Mouse (Mus musculus) hindbrain, embryonic 13.5 days (tissue): ENCODE measurements around the gene Lemd2. TPM values are rescaled to one million over a fixed set of nuclear protein-coding genes. Genes with fewer than 3 reads are reported as not detected.
A peak's percentile ranks its signal among the peaks of the same experiment; 100 is the strongest.

Experiments used
- ATAC-seq: fragments of 200-750 bp; cut with Nextera tagmentation; 2 replicates; pipeline ENCODE4 v1.8.0; 2017; ENCODE audit warnings: moderate TSS enrichment; ENCODE audit not compliant: low FRiP score
- H3K27ac ChIP-seq: fragments of 300-500 bp; sonication (generic); 2 replicates; pipeline ENCODE4 v1.5.1; 2015; ENCODE audit warnings: inconsistent platforms, mild to moderate bottlenecking, moderate library complexity
- H3K27me3 ChIP-seq: fragments of 300-500 bp; sonication (generic); 2 replicates; pipeline ENCODE4 v1.6.1; 2015; ENCODE audit warnings: mild to moderate bottlenecking, inconsistent platforms
- H3K36me3 ChIP-seq: fragments of 300-500 bp; sonication (generic); 2 replicates; pipeline ENCODE4 v1.6.1; 2015; ENCODE audit warnings: mild to moderate bottlenecking, inconsistent platforms
- H3K4me1 ChIP-seq: fragments of 300-500 bp; sonication (generic); replicated peaks from 2 replicates; pipeline ENCODE4 v1.6.1; 2015; ENCODE audit warnings: inconsistent platforms
- H3K4me2 ChIP-seq: fragments of 300-500 bp; sonication (generic); 2 replicates; pipeline ENCODE4 v1.6.1; 2015; ENCODE audit warnings: inconsistent platforms, mild to moderate bottlenecking, moderate library complexity
- H3K4me3 ChIP-seq: fragments of 300-500 bp; sonication (generic); 2 replicates; pipeline ENCODE4 v1.5.1; 2015; ENCODE audit warnings: mild to moderate bottlenecking, inconsistent platforms
- H3K9ac ChIP-seq: fragments of 300-500 bp; sonication (generic); 2 replicates; pipeline ENCODE4 v1.6.1; 2015; ENCODE audit warnings: mild to moderate bottlenecking, inconsistent platforms
- H3K9me3 ChIP-seq: fragments of 300-500 bp; sonication (generic); 2 replicates; pipeline ENCODE4 v1.6.1; 2016; ENCODE audit warnings: inconsistent platforms
- WGBS: fragments of 180-500 bp; shearing (Covaris S2); methylation state at CpG from one replicate; pipeline ENCODE4 v1.1.7; 2015; 5-methylcytosine and 5-hydroxymethylcytosine counted together
- polyA plus RNA-seq: library from polyadenylated mRNA; unstranded; fragments of >200 nt; fragmentation: Nextera tagmentation; extraction: Ambion mirVana; gene quantifications from 2 replicates; pipeline ENCODE4 v1.2.1, GENCODE M21; 2015

The Lemd2 gene
- polyA plus RNA-seq, 1 experiment from 2014 or later: 19.9 TPM

- no peak for ATAC-seq
- H3K27me3 ChIP-seq: no peaks in the 10 kb centered on the region
- no peak overlapping the region for H3K4me2 ChIP-seq
- H3K36me3 ChIP-seq: no peaks in the 10 kb centered on the region
- H3K4me3 ChIP-seq: no peak overlapping the region
- H3K27ac ChIP-seq: no peak overlapping the region
- 75% methylated on average over 4 of the region's 4 CpGs for WGBS
- H3K9me3 ChIP-seq: no peaks in the 10 kb centered on the region
- H3K4me1 ChIP-seq: peaks cover 65% of the 10 kb centered on the region
- H3K9ac ChIP-seq: no peak overlapping the region
Observed at GRCm38 (mm10) chr17:27144152-27144551, 60.1 kb downstream of the Lemd2 start.

- H3K9me3 ChIP-seq: no peaks in the 10 kb centered on the region
- H3K36me3 ChIP-seq: no peaks in the 10 kb centered on the region
- no peak overlapping the region for H3K9ac ChIP-seq
- no peak for ATAC-seq
- no peak overlapping the region for H3K27ac ChIP-seq
- H3K4me1 ChIP-seq: peaks cover 64% of the 10 kb centered on the region
- 61% methylated on average over 10 of the region's 10 CpGs for WGBS
- no peak overlapping the region for H3K4me3 ChIP-seq
- H3K4me2 ChIP-seq: no peak overlapping the region
- H3K27me3 ChIP-seq: no peaks in the 10 kb centered on the region
Observed at GRCm38 (mm10) chr17:27141971-27142450, 62.3 kb downstream of the Lemd2 start.

- no peaks in the 10 kb centered on the region for H3K9me3 ChIP-seq
- no peak overlapping the region for H3K4me3 ChIP-seq
- H3K4me1 ChIP-seq: peaks cover 53% of the 10 kb centered on the region
- 0 out of 2 replicates have a peak, but pooled peaks have one; percentile 32 for ATAC-seq
- peak overlapping the region; percentile 72 for H3K27ac ChIP-seq
- H3K27me3 ChIP-seq: no peaks in the 10 kb centered on the region
- H3K36me3 ChIP-seq: no peaks in the 10 kb centered on the region
- H3K4me2 ChIP-seq: no peak overlapping the region
- H3K9ac ChIP-seq: no peak overlapping the region
- 43% methylated on average over 9 of the region's 9 CpGs for WGBS
Observed at GRCm38 (mm10) chr17:27140262-27140661, 64.0 kb downstream of the Lemd2 start.

Other genes starting within 250 kb of the Lemd2 start
- 17.8 and 18.0 TPM in 2 replicates for gene Zbtb9, start 231.3 kb downstream of the Lemd2 start, polyA plus RNA-seq
- gene Bak1, start 175.5 kb downstream of the Lemd2 start, polyA plus RNA-seq: 2.5 and 3.1 TPM in 2 replicates
- 1.1 and 1.2 TPM in 2 replicates for gene Itpr3, start 147.2 kb downstream of the Lemd2 start, polyA plus RNA-seq
- gene Uqcc2, start 70.6 kb downstream of the Lemd2 start, polyA plus RNA-seq: 335 and 349 TPM in 2 replicates
- gene Ip6k3, start 36.7 kb downstream of the Lemd2 start, polyA plus RNA-seq: 0.45 and 0.58 TPM in 2 replicates